Mouse (Mus musculus): Measurements from ENCODE around the gene Nup214.

Nup214 gene

GRCm38 (mm10) chr2:32055357-32055965 lies 81.2 kb downstream of the Nup214 start:
- TF ChIP-seq GATA4 (IDR thresholded peaks at IDR 0.05; ENCODE audit: insufficient replicate concordance, low read length) = no peak

GRCm38 (mm10) chr2:32056524-32056923 lies 82.3 kb downstream of the Nup214 start:
- no peak for TF ChIP-seq GATA4 (IDR thresholded peaks at IDR 0.05; ENCODE audit: insufficient replicate concordance, low read length)

GRCm38 (mm10) chr2:32057360-32057759 lies 83.1 kb downstream of the Nup214 start:
- no peak for TF ChIP-seq GATA4 (IDR thresholded peaks at IDR 0.05; ENCODE audit: insufficient replicate concordance, low read length)

GRCm38 (mm10) chr2:32057794-32058193 lies 83.6 kb downstream of the Nup214 start:
- no peak for TF ChIP-seq GATA4 (IDR thresholded peaks at IDR 0.05; ENCODE audit: insufficient replicate concordance, low read length)

GRCm38 (mm10) chr2:32058241-32058640 lies 84.0 kb downstream of the Nup214 start:
- TF ChIP-seq GATA4 (IDR thresholded peaks at IDR 0.05; ENCODE audit: insufficient replicate concordance, low read length) = no peak

GRCm38 (mm10) chr2:32058716-32059115 lies 84.5 kb downstream of the Nup214 start:
- TF ChIP-seq GATA4 (IDR thresholded peaks at IDR 0.05; ENCODE audit: insufficient replicate concordance, low read length) = no peak

- TF ChIP-seq GATA4 (IDR thresholded peaks at IDR 0.05; ENCODE audit: insufficient replicate concordance, low read length) = no peak
These were observed 85.4 kb downstream of the Nup214 start for GRCm38 (mm10) chr2:32059613-32060012.

GRCm38 (mm10) chr2:32060228-32060805 lies 86.1 kb downstream of the Nup214 start:
- TF ChIP-seq GATA4 (IDR thresholded peaks at IDR 0.05; ENCODE audit: insufficient replicate concordance, low read length) = no peak

GRCm38 (mm10) chr2:32061189-32061588 lies 87.0 kb downstream of the Nup214 start:
- TF ChIP-seq GATA4 (IDR thresholded peaks at IDR 0.05; ENCODE audit: insufficient replicate concordance, low read length) = no peak

- TF ChIP-seq GATA4 (IDR thresholded peaks at IDR 0.05; ENCODE audit: insufficient replicate concordance, low read length) = no peak
These were observed 87.7 kb downstream of the Nup214 start for GRCm38 (mm10) chr2:32061722-32062505.

GRCm38 (mm10) chr2:32062626-32063410 lies 88.6 kb downstream of the Nup214 start:
- no peak for TF ChIP-seq GATA4 (IDR thresholded peaks at IDR 0.05; ENCODE audit: insufficient replicate concordance, low read length)

GRCm38 (mm10) chr2:32063451-32064151 lies 89.4 kb downstream of the Nup214 start:
- TF ChIP-seq GATA4 (IDR thresholded peaks at IDR 0.05; ENCODE audit: insufficient replicate concordance, low read length) = no peak

GRCm38 (mm10) chr2:32064913-32065312 lies 90.7 kb downstream of the Nup214 start:
- no peak for TF ChIP-seq GATA4 (IDR thresholded peaks at IDR 0.05; ENCODE audit: insufficient replicate concordance, low read length)

GRCm38 (mm10) chr2:32065371-32065791 lies 91.1 kb downstream of the Nup214 start:
- TF ChIP-seq GATA4 (IDR thresholded peaks at IDR 0.05; ENCODE audit: insufficient replicate concordance, low read length) = no peak

GRCm38 (mm10) chr2:32066005-32066404 lies 91.8 kb downstream of the Nup214 start:
- no peak for TF ChIP-seq GATA4 (IDR thresholded peaks at IDR 0.05; ENCODE audit: insufficient replicate concordance, low read length)
